Mouse (Mus musculus): ENCODE data around the gene Gar1. TPM values are rescaled to one million over a fixed set of nuclear protein-coding genes. Genes with fewer than 3 reads are reported as not detected.

Gar1 gene
- total RNA-seq, 2 experiments from 2014 or later = 25.5 to 29.4 TPM

- intact Hi-C loops (cut with DNase I) = loop anchor here (2.0 kb wide), 1 partner anchor 257 kb away; no protein-coding TSS in a partner anchor
- no peak for DNase-seq
Measured at GRCm38 (mm10) chr3:129821736-129822135, 9.5 kb downstream of the Gar1 start.

- intact Hi-C loops (cut with DNase I) = no loop called here
- DNase-seq = no peak
Measured at GRCm38 (mm10) chr3:129820847-129821246, 10.3 kb downstream of the Gar1 start.

- DNase-seq = no peak
- intact Hi-C loops (cut with DNase I) = no loop called here
Measured at GRCm38 (mm10) chr3:129803765-129804164, 27.4 kb downstream of the Gar1 start, which contains the start of gene Lrit3. Gene Lrit3 (minus strand): TSS chr3:129804030.

GRCm38 (mm10) chr3:129799011-129799410 is 32.2 kb downstream of the Gar1 start:
- DNase-seq = no peak
- intact Hi-C loops (cut with DNase I) = no loop called here

GRCm38 (mm10) chr3:129798551-129798950 is 32.6 kb downstream of the Gar1 start:
- intact Hi-C loops (cut with DNase I) = no loop called here
- DNase-seq = no peak

- no peak for DNase-seq
- intact Hi-C loops (cut with DNase I) = no loop called here
Measured at GRCm38 (mm10) chr3:129797341-129797740, 33.9 kb downstream of the Gar1 start.

GRCm38 (mm10) chr3:129793801-129794200 is 37.4 kb downstream of the Gar1 start:
- no peak for DNase-seq
- intact Hi-C loops (cut with DNase I) = no loop called here

GRCm38 (mm10) chr3:129782746-129783145 is 48.5 kb downstream of the Gar1 start:
- no peak for DNase-seq
- intact Hi-C loops (cut with DNase I) = no loop called here

GRCm38 (mm10) chr3:129781435-129781834 is 49.8 kb downstream of the Gar1 start:
- intact Hi-C loops (cut with DNase I) = no loop called here
- no peak for DNase-seq

Other genes starting within 250 kb of the Gar1 start
- gene Egf, start 76.1 kb downstream of the Gar1 start, total RNA-seq (2021) = 1 to 10 TPM; 1.5 to 1.8 TPM
- gene Lrit3, start 27.4 kb downstream of the Gar1 start, total RNA-seq (2021) = not detected
- under 1 TPM; 0.12 to 0.14 TPM for gene Rrh, start 8.8 kb downstream of the Gar1 start, total RNA-seq (2021)
- gene Cfi, start 4.5 kb upstream of the Gar1 start, total RNA-seq (2021) = 1 to 10 TPM; 1.2 to 1.3 TPM
- gene Pla2g12a, start 47.2 kb upstream of the Gar1 start, total RNA-seq (2021) = 10 to 100 TPM; 21.3 to 29.8 TPM
- gene Casp6, start 70.0 kb upstream of the Gar1 start, total RNA-seq (2021) = 10 to 100 TPM; 19.5 to 25.3 TPM
- gene Mcub, start 138.8 kb upstream of the Gar1 start, total RNA-seq (2021) = 1 to 10 TPM; 1.1 to 1.4 TPM
- gene Sec24b, start 230.2 kb upstream of the Gar1 start, total RNA-seq (2021) = 10 to 100 TPM; 33.7 to 38.4 TPM

All from heart, postnatal 10 days (tissue).